Mouse (Mus musculus) heart, embryonic 10.5 days (tissue): Measurements from ENCODE around the gene Ttk. TPM values are rescaled to one million over a fixed set of nuclear protein-coding genes. Genes with fewer than 3 reads are reported as not detected.
A peak's percentile ranks its signal among the peaks of the same experiment; 100 is the strongest.

ENCODE experiments used
- DNase-seq: peaks from one replicate; pipeline ENCODE4 v3.0.0-alpha.2; 2017; ENCODE audit warnings: low spot score
- H3K27ac ChIP-seq: fragments of 300-500 bp; sonication (generic); 2 replicates; pipeline ENCODE4 v1.5.1; 2016; ENCODE audit warnings: mild to moderate bottlenecking
- H3K27me3 ChIP-seq: fragments of 300-500 bp; sonication (generic); 2 replicates; pipeline ENCODE4 v1.6.1; 2016; ENCODE audit warnings: mild to moderate bottlenecking; ENCODE audit not compliant: poor library complexity, insufficient read depth, severe bottlenecking
- H3K36me3 ChIP-seq: fragments of 300-500 bp; sonication (generic); 2 replicates; pipeline ENCODE4 v1.6.1; 2016; ENCODE audit warnings: mild to moderate bottlenecking, moderate library complexity
- H3K4me1 ChIP-seq: fragments of 300-500 bp; sonication (generic); 2 replicates; pipeline ENCODE4 v1.6.1; 2016; ENCODE audit warnings: mild to moderate bottlenecking
- H3K4me3 ChIP-seq: fragments of 300-500 bp; sonication (generic); 2 replicates; pipeline ENCODE4 v1.5.1; 2016; ENCODE audit warnings: mild to moderate bottlenecking, moderate library complexity
- H3K9me3 ChIP-seq: fragments of 300-500 bp; sonication (generic); 2 replicates; pipeline ENCODE4 v1.6.1; 2016; ENCODE audit warnings: mild to moderate bottlenecking, moderate library complexity
- WGBS: fragments of 180-500 bp; shearing (Covaris S2); methylation state at CpG from one replicate; pipeline ENCODE4 v1.1.7; 2016; 5-methylcytosine and 5-hydroxymethylcytosine counted together
- polyA plus RNA-seq: library from polyadenylated mRNA; unstranded; fragments of >200 nt; fragmentation: Nextera tagmentation; extraction: Ambion mirVana; gene quantifications from 2 replicates; pipeline ENCODE4 v1.2.1, GENCODE M21; 2016

Ttk gene
- 25.0 and 33.3 TPM in 2 replicates for polyA plus RNA-seq

DNA sequence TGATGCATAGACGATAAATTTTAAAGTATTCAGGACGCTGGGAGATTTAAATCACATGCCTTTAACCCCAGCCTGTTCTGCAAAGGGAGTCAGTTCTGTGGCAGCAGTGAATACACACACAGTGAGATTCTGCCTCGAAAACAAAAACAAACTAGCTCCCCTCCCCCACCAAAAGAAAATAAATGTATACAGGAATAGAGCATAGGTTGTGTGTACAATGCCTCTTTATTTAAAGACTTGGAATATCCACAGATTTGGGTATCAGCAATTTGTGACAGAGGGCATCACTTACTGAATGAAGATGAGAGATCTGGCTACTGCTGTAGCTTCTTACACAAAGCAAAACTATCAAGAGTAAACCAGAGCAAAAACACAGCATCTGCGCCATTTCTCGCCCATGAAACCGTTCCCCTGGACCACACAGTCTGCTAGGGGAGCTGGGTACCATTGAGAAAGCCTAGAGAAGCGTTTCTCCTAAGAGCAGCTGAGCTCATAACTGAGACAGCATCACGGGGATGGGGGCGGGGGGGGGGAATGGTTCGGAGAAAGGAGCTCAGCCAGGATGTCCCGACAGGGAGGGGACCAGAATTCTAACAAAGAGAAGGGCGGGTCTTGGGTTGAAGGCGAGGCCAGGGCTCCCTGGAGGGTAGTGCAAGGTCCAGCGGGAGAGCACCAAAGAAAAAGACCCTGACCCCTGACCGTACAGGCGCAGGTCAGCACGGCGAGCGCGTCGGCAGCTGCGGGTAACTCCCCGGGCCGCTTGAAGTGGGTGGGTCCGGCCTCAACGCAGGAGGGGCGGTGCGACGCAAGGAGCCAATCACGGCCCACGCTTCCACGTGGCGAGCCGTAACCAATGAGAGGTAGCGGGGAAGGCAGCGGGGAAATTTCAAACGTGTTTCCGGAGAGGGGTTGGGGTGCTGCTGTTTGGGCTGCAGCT, at the start of gene Ttk:
Gene Ttk (plus strand): TSS at position 879 of the 937 bp plus-strand sequence.
- Histone ChIP-seq H3K27ac (peak within 1 kb of the TSS; percentile 96), H3K36me3 (peaks cover 5% of the 10 kb centered on the region; the same call in 1 of the 2 replicates), H3K9me3 (no peaks in the 10 kb centered on the region), H3K4me3 (peak within 1 kb of the TSS; percentile 96), H3K4me1 (peaks cover 7% of the 10 kb centered on the region), H3K27me3 (no peaks in the 10 kb centered on the region)
- peak; percentile 98 for DNase-seq
- 1% methylated on average over 38 of the region's 38 CpGs for WGBS

DNA sequence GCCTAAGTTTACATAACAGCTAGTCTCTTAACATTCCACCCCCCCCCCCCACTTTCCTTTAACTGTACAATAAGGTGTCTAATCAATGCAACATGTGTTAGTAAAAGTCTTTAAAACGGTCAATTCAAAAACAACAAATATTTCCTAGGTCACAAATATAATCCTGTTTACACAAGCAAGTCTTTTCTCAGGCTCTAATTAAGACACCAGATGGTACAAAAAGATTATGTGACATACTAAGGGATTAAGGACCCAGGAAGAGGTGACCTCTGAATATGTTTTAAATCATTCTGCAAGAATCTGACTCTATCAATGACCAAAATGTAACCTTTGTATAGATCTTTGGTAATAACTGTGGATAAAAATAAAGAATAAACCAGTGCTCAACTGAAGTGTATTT, 49.0 kb upstream of the Ttk start:
- H3K4me3 ChIP-seq = no peak overlapping the region
- no peak for DNase-seq
- H3K9me3 ChIP-seq = no peaks in the 10 kb centered on the region
- no peaks in the 10 kb centered on the region for H3K27me3 ChIP-seq
- H3K36me3 ChIP-seq = no peaks in the 10 kb centered on the region
- WGBS = 59% methylated on average over 1 of the region's 1 CpGs
- no peak overlapping the region for H3K27ac ChIP-seq
- H3K4me1 ChIP-seq = no peaks in the 10 kb centered on the region

DNA sequence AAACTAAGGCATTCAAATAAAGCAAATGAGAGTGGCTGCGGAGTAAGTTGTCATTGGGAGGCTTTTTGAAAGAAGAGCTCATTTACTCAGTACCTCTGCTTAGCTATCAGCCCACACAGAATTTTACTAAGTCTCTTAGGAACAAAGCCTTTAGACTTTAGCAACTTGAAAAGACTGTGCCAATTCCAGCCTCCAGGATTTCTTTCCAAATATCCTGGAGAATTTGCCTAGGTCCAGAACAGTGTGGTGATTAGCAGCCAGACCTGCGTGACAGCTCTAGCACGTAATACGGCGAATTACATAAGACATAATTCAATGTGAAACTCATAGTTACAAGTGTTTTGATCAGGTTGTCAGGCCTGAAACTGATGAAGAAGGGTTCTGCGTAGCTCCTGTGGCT, 45.2 kb upstream of the Ttk start:
- no peaks in the 10 kb centered on the region for H3K4me1 ChIP-seq
- H3K4me3 ChIP-seq = no peak overlapping the region
- no peaks in the 10 kb centered on the region for H3K9me3 ChIP-seq
- 89% methylated on average over 6 of the region's 6 CpGs for WGBS
- H3K36me3 ChIP-seq = no peaks in the 10 kb centered on the region
- no peak overlapping the region for H3K27ac ChIP-seq
- DNase-seq = no peak
- no peaks in the 10 kb centered on the region for H3K27me3 ChIP-seq

DNA sequence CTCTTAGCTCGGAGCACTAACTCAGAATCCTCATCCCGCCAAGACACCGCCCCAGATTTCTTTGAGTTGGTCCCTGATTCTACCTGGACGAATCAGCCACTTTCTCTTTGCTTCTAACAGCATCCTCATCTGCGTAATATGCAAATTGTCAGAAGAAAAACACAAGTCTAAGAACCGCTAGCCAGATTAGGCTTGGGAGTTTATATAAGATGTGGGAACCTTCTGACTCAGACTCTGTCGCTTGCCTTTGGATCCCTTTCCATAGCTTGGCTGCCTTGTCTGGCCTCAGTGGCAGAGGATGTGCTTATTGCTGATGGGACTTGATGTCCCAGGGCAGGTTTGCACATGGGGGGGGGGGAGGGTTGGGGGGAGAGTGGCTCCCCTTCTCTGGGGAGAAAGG, 37.6 kb upstream of the Ttk start:
- no peak for DNase-seq
- Histone ChIP-seq H3K27ac (no peak overlapping the region), H3K27me3 (no peaks in the 10 kb centered on the region; the same call in 1 of the 2 replicates), H3K9me3 (no peaks in the 10 kb centered on the region), H3K4me3 (no peak overlapping the region), H3K36me3 (no peaks in the 10 kb centered on the region), H3K4me1 (no peaks in the 10 kb centered on the region)
- 80% methylated on average over 7 of the region's 7 CpGs for WGBS

DNA sequence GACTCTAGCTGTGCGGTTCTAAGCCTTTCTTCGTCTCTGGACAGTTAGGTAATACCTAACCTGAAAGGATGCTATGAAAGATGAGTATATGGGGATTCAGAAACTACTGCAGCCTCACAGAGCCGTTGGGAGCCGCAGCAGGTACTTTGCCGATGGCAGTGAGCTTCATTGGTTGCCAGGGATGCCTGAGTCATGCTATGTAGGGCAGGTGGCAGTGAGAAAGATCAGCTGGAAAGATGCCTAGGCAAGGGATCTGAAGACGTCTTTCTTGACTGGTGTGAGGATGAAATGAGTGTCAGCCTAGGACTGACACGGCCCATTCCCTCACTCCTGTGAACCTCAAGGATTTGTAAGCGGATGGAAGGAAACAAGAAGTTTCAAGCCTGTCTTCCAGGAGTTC, 36.6 kb upstream of the Ttk start:
- H3K27ac ChIP-seq = no peak overlapping the region
- H3K4me3 ChIP-seq = no peak overlapping the region
- WGBS = 79% methylated on average over 8 of the region's 8 CpGs
- H3K27me3 ChIP-seq = peaks cover 4% of the 10 kb centered on the region; the same call in 1 of the 2 replicates
- no peaks in the 10 kb centered on the region for H3K4me1 ChIP-seq
- DNase-seq = no peak
- H3K9me3 ChIP-seq = no peaks in the 10 kb centered on the region
- no peaks in the 10 kb centered on the region for H3K36me3 ChIP-seq

DNA sequence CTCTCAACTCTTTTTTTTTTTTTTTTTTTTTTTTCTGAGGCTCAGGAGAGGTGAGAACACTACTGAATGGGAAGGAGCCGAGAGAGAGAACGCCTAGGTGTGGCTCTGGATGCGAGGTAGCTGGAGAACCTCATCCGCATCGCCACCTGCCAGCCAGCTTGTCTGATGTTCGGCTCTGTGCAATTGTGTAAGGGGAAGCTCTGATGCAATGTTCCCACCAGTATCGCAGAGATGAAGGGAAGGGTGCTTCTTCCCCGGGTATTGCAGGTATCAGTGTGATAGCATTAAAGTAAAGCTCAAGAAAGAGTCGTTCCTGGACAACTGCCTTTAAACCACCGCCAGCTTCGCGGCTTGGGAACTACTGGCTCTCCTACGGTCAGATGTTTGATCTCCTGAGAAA, 30.1 kb upstream of the Ttk start:
- H3K4me1 ChIP-seq = peaks cover 10% of the 10 kb centered on the region
- no peak overlapping the region for H3K4me3 ChIP-seq
- no peaks in the 10 kb centered on the region for H3K9me3 ChIP-seq
- WGBS = 58% methylated on average over 13 of the region's 13 CpGs
- peaks cover 31% of the 10 kb centered on the region for H3K27me3 ChIP-seq
- no peak overlapping the region for H3K27ac ChIP-seq
- no peak for DNase-seq
- no peaks in the 10 kb centered on the region for H3K36me3 ChIP-seq

DNA sequence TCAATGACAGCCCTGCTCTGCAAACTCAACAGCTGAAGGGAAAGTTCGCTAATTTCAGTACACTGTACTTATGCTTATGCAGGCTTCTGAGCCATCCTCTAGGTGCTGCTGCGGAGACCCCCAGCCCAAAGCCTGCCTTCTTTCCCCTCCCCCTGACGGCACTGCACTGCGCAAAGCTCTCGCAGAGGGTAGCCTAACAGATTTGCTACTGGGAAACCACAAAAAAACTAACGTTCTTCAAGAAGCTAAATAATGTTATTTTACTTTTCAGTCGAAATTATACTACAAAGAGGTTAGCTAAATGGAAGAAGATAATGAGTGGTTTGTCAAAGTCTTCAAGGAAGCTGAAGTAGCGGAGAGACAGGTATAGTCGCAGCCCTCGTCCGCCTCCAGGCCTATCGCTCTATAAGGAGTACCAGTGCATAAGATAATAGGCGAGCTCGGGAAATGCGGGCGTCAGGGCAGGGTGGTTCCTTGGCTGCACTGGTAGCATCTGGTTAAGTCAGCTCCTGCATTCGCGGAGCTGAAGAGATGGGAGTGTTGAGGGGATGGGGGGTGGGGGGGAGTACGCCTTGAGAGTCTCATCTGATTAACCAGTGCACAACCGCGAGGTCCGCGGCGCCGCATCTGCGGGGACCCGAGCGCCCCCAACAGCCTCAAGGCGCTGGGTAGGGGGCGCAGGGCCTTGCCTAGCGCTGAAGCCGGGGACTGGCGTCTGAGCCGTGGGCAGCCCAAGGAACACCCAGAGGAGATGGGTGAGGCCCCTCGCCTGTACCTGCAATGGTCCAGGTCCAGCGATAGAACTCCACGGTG, 29.1 kb upstream of the Ttk start:
- Histone ChIP-seq H3K27me3 (peaks cover 31% of the 10 kb centered on the region), H3K27ac (peak overlapping the region; percentile 74), H3K36me3 (no peaks in the 10 kb centered on the region), H3K9me3 (no peaks in the 10 kb centered on the region), H3K4me3 (peak overlapping the region; percentile 75), H3K4me1 (peaks cover 10% of the 10 kb centered on the region)
- 1% methylated on average over 37 of the region's 37 CpGs for WGBS
- DNase-seq = no peak

GRCm38 (mm10) chr9:83805977-83806815, 28.3 kb upstream of the Ttk start, which contains the start of gene Elovl4:
Gene Elovl4 (minus strand): TSS chr9:83806277.
- Histone ChIP-seq H3K27ac (peak within 1 kb of the TSS; percentile 74), H3K4me3 (peak within 1 kb of the TSS; percentile 75), H3K4me1 (peaks cover 10% of the 10 kb centered on the region), H3K27me3 (peaks cover 31% of the 10 kb centered on the region), H3K9me3 (no peaks in the 10 kb centered on the region), H3K36me3 (no peaks in the 10 kb centered on the region)
- WGBS = 3% methylated on average over 50 of the region's 71 CpGs
- peak; percentile 78 for DNase-seq

DNA sequence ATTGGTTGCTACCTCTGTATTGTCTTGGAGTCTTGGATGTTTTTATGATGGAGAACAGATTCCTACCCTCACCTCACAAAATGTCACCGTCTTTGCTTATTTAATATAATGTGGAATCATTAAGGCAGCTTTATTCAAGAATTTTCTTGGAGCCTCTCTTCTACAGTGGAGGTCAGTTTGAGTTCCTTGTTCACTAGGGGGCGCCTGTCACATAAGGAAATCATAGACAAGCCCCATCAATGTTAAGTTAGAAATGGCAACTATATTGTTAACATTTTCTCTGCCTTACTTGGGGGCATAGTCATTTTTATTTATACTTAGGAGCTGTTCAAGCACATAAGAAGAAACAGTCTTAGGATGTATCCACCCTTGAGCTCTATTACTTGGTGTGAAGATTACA, 26.9 kb upstream of the Ttk start:
- H3K9me3 ChIP-seq = no peaks in the 10 kb centered on the region
- no peak for DNase-seq

GRCm38 (mm10) chr9:83819188-83819587, 15.3 kb upstream of the Ttk start:
- no peak overlapping the region for H3K4me3 ChIP-seq
- H3K9me3 ChIP-seq = no peaks in the 10 kb centered on the region
- 67% methylated on average over 7 of the region's 7 CpGs for WGBS
- no peak overlapping the region for H3K27ac ChIP-seq
- no peak for DNase-seq
- no peaks in the 10 kb centered on the region for H3K27me3 ChIP-seq
- no peaks in the 10 kb centered on the region for H3K36me3 ChIP-seq
- no peaks in the 10 kb centered on the region for H3K4me1 ChIP-seq

More for the DNA sequence above, 26.9 kb upstream of the Ttk start:
- Histone ChIP-seq H3K4me3 (no peak overlapping the region), H3K27ac (no peak overlapping the region), H3K36me3 (no peaks in the 10 kb centered on the region), H3K27me3 (peaks cover 27% of the 10 kb centered on the region), H3K4me1 (peaks cover 10% of the 10 kb centered on the region)
- 8% methylated on average over 2 of the region's 2 CpGs for WGBS

DNA sequence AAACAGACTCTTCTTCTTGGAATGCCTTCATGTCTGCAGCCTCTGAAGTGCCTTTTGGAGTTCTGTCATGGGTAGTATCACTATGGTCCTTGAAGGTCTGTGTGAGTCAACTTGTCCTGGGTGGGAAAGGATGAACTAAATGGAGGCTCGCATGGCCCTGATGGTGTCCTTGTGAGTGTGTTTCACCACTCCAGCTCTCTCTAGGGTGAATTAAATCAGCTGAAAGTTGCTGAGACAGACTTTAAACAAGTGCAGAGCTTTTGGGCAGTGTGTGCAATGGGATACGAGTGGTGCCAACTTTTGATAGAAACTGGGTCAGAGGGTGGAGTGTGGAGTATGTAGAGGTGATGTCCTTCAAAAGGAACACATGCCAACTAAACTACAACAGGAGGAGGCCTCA, 13.5 kb upstream of the Ttk start:
- 87% methylated on average over 2 of the region's 2 CpGs for WGBS
- H3K36me3 ChIP-seq = no peaks in the 10 kb centered on the region
- no peaks in the 10 kb centered on the region for H3K4me1 ChIP-seq
- H3K27ac ChIP-seq = no peak overlapping the region
- H3K9me3 ChIP-seq = no peaks in the 10 kb centered on the region
- no peaks in the 10 kb centered on the region for H3K27me3 ChIP-seq
- no peak overlapping the region for H3K4me3 ChIP-seq
- DNase-seq = no peak

DNA sequence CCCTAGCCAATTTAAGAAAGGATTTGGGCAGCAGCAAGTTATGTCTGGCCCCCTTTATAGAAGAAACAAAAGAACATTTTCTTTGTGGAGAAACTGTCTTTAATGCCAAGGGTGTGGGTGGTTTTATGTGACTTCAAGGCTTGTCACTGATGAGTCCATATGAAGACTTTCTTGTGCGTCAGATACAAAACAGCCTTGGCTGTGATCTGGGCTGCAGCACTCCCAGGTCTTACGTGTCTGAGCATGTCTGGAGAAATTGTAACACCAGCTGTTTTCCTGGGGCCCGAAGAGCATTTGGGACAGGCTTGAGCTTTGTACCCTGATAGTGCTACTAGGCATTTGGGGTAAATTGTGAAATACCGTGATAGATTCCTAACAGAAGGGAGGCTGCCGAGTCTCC, 11.6 kb upstream of the Ttk start:
- Histone ChIP-seq H3K4me1 (no peaks in the 10 kb centered on the region), H3K4me3 (no peak overlapping the region), H3K9me3 (no peaks in the 10 kb centered on the region), H3K36me3 (no peaks in the 10 kb centered on the region), H3K27ac (no peak overlapping the region), H3K27me3 (no peaks in the 10 kb centered on the region)
- WGBS = 74% methylated on average over 5 of the region's 5 CpGs
- no peak for DNase-seq
